Mouse (Mus musculus) stomach, postnatal 0 days (tissue): ENCODE measurements around the gene Smg9.

ENCODE experiments used
- CTCF ChIP-seq: IDR thresholded peaks from 2 replicates; pipeline ENCODE4 v1.5.1; 2016; ENCODE audit warnings: antibody characterized with exemption, low read depth, mild to moderate bottlenecking, moderate library complexity
- EP300 ChIP-seq: optimal IDR thresholded peaks from 2 replicates; pipeline ENCODE3; 2016; ENCODE audit warnings: antibody characterized with exemption

- TF ChIP-seq CTCF (no peak), EP300 (no peak)
Observed at GRCm38 (mm10) chr7:24428725-24429124, 29.3 kb downstream of the Smg9 start.
